Mouse (Mus musculus): ENCODE data around the gene 1700012B07Rik. TPM values are rescaled to one million over a fixed set of nuclear protein-coding genes. Genes with fewer than 3 reads are reported as not detected.

1700012B07Rik gene
- total and polyA plus RNA-seq, 2 experiments from 2014 or later = not detected

GRCm38 (mm10) chr11:109853228-109853966 is 25.6 kb upstream of the 1700012B07Rik start:
- Histone ChIP-seq H3K4me2 (ENCODE audit: low read depth, low read length) (peak overlapping the region; percentile 32), H3K4me1 (ENCODE audit: insufficient read depth, low read length) (no peaks in the 10 kb centered on the region), H3K27me3 (ENCODE audit: insufficient read depth, low read length) (no peaks in the 10 kb centered on the region), H3K36me3 (ENCODE audit: insufficient read depth, low read length) (no peaks in the 10 kb centered on the region), H3K4me3 (ENCODE audit: low read length) (no peak overlapping the region), H3K27ac (no peak overlapping the region), H3K9me3 (ENCODE audit: low read length) (no peaks in the 10 kb centered on the region), H3K9ac (replicated peaks; ENCODE audit: low read length) (no peak overlapping the region)
- ATAC-seq (0 out of 2 replicates have a peak, but pooled peaks have one; percentile 5), DNase-seq (ENCODE audit: low spot score) (no peak)
- TF ChIP-seq CTCF (IDR thresholded peaks at IDR 0.05; ENCODE audit: low read depth) = no peak
- WGBS = 30% methylated on average over 17 of the region's 17 CpGs

- no peak overlapping the region for H3K4me2 ChIP-seq (ENCODE audit: low read depth, low read length)
- no peak overlapping the region for H3K27ac ChIP-seq
- DNase-seq (ENCODE audit: low spot score) (peak; percentile 35), ATAC-seq (no peak)
- H3K27me3 ChIP-seq (ENCODE audit: insufficient read depth, low read length) = no peaks in the 10 kb centered on the region
- WGBS = 68% methylated on average over 4 of the region's 4 CpGs
- H3K4me1 ChIP-seq (ENCODE audit: insufficient read depth, low read length) = no peaks in the 10 kb centered on the region
- H3K4me3 ChIP-seq (ENCODE audit: low read length) = no peak overlapping the region
- no peak for TF ChIP-seq CTCF (IDR thresholded peaks at IDR 0.05; ENCODE audit: low read depth)
- H3K36me3 ChIP-seq (ENCODE audit: insufficient read depth, low read length) = no peaks in the 10 kb centered on the region
- H3K9ac ChIP-seq (replicated peaks; ENCODE audit: low read length) = no peak overlapping the region
- H3K9me3 ChIP-seq (ENCODE audit: low read length) = no peaks in the 10 kb centered on the region
Observed at GRCm38 (mm10) chr11:109851996-109852395, 24.1 kb upstream of the 1700012B07Rik start.

- no peak for TF ChIP-seq CTCF (IDR thresholded peaks at IDR 0.05; ENCODE audit: low read depth)
- H3K9me3 ChIP-seq (ENCODE audit: low read length) = no peaks in the 10 kb centered on the region
- H3K4me2 ChIP-seq (ENCODE audit: low read depth, low read length) = no peak overlapping the region
- no peak overlapping the region for H3K27ac ChIP-seq
- H3K36me3 ChIP-seq (ENCODE audit: insufficient read depth, low read length) = no peaks in the 10 kb centered on the region
- H3K4me3 ChIP-seq (ENCODE audit: low read length) = no peak overlapping the region
- DNase-seq (ENCODE audit: low spot score) (no peak), ATAC-seq (no peak)
- H3K27me3 ChIP-seq (ENCODE audit: insufficient read depth, low read length) = no peaks in the 10 kb centered on the region
- 70% methylated on average over 7 of the region's 7 CpGs for WGBS
- no peak overlapping the region for H3K9ac ChIP-seq (replicated peaks; ENCODE audit: low read length)
- H3K4me1 ChIP-seq (ENCODE audit: insufficient read depth, low read length) = no peaks in the 10 kb centered on the region
Observed at GRCm38 (mm10) chr11:109846343-109846742, 18.5 kb upstream of the 1700012B07Rik start.

- no peaks in the 10 kb centered on the region for H3K4me1 ChIP-seq (ENCODE audit: insufficient read depth, low read length)
- WGBS = 59% methylated on average over 4 of the region's 4 CpGs
- no peak overlapping the region for H3K4me3 ChIP-seq (ENCODE audit: low read length)
- DNase-seq (ENCODE audit: low spot score) (no peak), ATAC-seq (no peak)
- H3K9ac ChIP-seq (replicated peaks; ENCODE audit: low read length) = no peak overlapping the region
- H3K27ac ChIP-seq = 0 out of 2 replicates have a peak overlapping the region, but pooled peaks have one; percentile 3
- no peak for TF ChIP-seq CTCF (IDR thresholded peaks at IDR 0.05; ENCODE audit: low read depth)
- no peaks in the 10 kb centered on the region for H3K27me3 ChIP-seq (ENCODE audit: insufficient read depth, low read length)
- H3K36me3 ChIP-seq (ENCODE audit: insufficient read depth, low read length) = no peaks in the 10 kb centered on the region
- no peaks in the 10 kb centered on the region for H3K9me3 ChIP-seq (ENCODE audit: low read length)
- H3K4me2 ChIP-seq (ENCODE audit: low read depth, low read length) = no peak overlapping the region
Observed at GRCm38 (mm10) chr11:109845601-109846000, 17.8 kb upstream of the 1700012B07Rik start.

GRCm38 (mm10) chr11:109844466-109844865 is 16.6 kb upstream of the 1700012B07Rik start:
- DNase-seq (ENCODE audit: low spot score) (no peak), ATAC-seq (no peak)
- no peak for TF ChIP-seq CTCF (IDR thresholded peaks at IDR 0.05; ENCODE audit: low read depth)
- Histone ChIP-seq H3K36me3 (ENCODE audit: insufficient read depth, low read length) (no peaks in the 10 kb centered on the region), H3K4me2 (ENCODE audit: low read depth, low read length) (no peak overlapping the region), H3K4me1 (ENCODE audit: insufficient read depth, low read length) (no peaks in the 10 kb centered on the region), H3K27me3 (ENCODE audit: insufficient read depth, low read length) (no peaks in the 10 kb centered on the region), H3K9me3 (ENCODE audit: low read length) (no peaks in the 10 kb centered on the region), H3K27ac (no peak overlapping the region), H3K4me3 (ENCODE audit: low read length) (no peak overlapping the region), H3K9ac (replicated peaks; ENCODE audit: low read length) (no peak overlapping the region)
- 77% methylated on average over 5 of the region's 5 CpGs for WGBS

GRCm38 (mm10) chr11:109830368-109830767 is 2.5 kb upstream of the 1700012B07Rik start:
- no peaks in the 10 kb centered on the region for H3K36me3 ChIP-seq (ENCODE audit: insufficient read depth, low read length)
- 73% methylated on average over 5 of the region's 5 CpGs for WGBS
- TF ChIP-seq CTCF (IDR thresholded peaks at IDR 0.05; ENCODE audit: low read depth) = no peak
- H3K9ac ChIP-seq (replicated peaks; ENCODE audit: low read length) = no peak overlapping the region
- H3K4me2 ChIP-seq (ENCODE audit: low read depth, low read length) = no peak overlapping the region
- no peaks in the 10 kb centered on the region for H3K27me3 ChIP-seq (ENCODE audit: insufficient read depth, low read length)
- H3K9me3 ChIP-seq (ENCODE audit: low read length) = no peaks in the 10 kb centered on the region
- no peak overlapping the region for H3K27ac ChIP-seq
- no peak overlapping the region for H3K4me3 ChIP-seq (ENCODE audit: low read length)
- no peaks in the 10 kb centered on the region for H3K4me1 ChIP-seq (ENCODE audit: insufficient read depth, low read length)
- DNase-seq (ENCODE audit: low spot score) (no peak), ATAC-seq (no peak)

GRCm38 (mm10) chr11:109822280-109822679 is 5.6 kb downstream of the 1700012B07Rik start:
- H3K27me3 ChIP-seq (ENCODE audit: insufficient read depth, low read length) = no peaks in the 10 kb centered on the region
- no peaks in the 10 kb centered on the region for H3K4me1 ChIP-seq (ENCODE audit: insufficient read depth, low read length)
- H3K4me3 ChIP-seq (ENCODE audit: low read length) = no peak overlapping the region
- H3K27ac ChIP-seq = no peak overlapping the region
- no peak overlapping the region for H3K9ac ChIP-seq (replicated peaks; ENCODE audit: low read length)
- no peak for TF ChIP-seq CTCF (IDR thresholded peaks at IDR 0.05; ENCODE audit: low read depth)
- no peaks in the 10 kb centered on the region for H3K36me3 ChIP-seq (ENCODE audit: insufficient read depth, low read length)
- H3K9me3 ChIP-seq (ENCODE audit: low read length) = no peaks in the 10 kb centered on the region
- DNase-seq (ENCODE audit: low spot score) (no peak), ATAC-seq (no peak)
- H3K4me2 ChIP-seq (ENCODE audit: low read depth, low read length) = no peak overlapping the region
- 86% methylated on average over 6 of the region's 6 CpGs for WGBS
